In the genomic region with DNA sequence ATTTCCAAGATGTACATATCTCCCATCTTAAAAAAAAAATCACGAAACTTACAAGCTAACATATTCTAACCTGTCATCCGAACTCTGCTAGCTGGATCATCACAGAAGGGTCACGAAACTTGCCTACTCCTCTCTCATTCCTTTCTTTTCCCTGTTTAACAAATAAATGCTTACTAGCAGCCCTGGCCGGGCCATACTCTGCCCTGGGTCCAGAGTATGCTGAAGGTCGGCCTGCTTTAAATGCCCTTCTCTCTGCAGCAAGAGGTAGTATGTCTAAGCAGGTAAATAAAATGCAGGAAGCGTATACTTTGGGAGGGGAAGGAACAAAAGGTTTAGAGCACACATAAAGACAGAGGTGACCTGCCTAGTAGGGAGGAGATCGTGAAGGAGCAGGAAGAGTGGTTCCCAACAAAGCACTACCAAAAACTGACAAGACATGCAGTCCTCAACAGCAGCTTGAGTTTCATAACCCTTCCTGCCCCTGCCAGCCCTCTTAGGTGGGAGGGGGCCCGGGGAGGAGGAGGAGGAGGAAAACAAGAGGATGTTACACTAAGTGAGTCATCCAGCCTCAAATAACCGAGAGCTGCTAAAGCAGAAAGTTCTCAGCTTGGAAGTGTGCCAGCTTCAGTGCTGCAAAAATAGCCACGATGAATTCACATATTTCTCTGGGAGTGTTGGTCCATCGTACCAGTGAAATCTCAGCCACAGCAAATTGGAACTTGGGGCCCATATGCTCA, we compare ENCODE assay signal across 8 mouse cellular contexts. TPM values are rescaled to one million over a fixed set of nuclear protein-coding genes. Genes with fewer than 3 reads are reported as not detected.
DNase-seq lines count a peak whose midpoint lies in the region; ATAC-seq and TF ChIP-seq lines count a peak whose summit lies in the region.

No protein-coding gene starts in this region.

- H3K9ac ChIP-seq in intestine, embryonic 14.5 days (ENCODE audit: low read length): no peak overlapping the region
- no peak overlapping the region for H3K9ac ChIP-seq in intestine, postnatal 0 days (ENCODE audit: low read depth, low read length)
- peak overlapping the region; percentile 52; the same call in 1 of the 2 replicates for H3K9ac ChIP-seq in heart, embryonic 11.5 days (ENCODE audit: low read depth, low read length)

- no peaks in the 10 kb centered on the region for H3K36me3 ChIP-seq in intestine, embryonic 14.5 days (ENCODE audit: control insufficient read depth, insufficient read depth, low read length)
- H3K36me3 ChIP-seq in intestine, postnatal 0 days (ENCODE audit: control insufficient read depth, insufficient read depth): no peaks in the 10 kb centered on the region
- no peaks in the 10 kb centered on the region for H3K36me3 ChIP-seq in heart, embryonic 11.5 days (ENCODE audit: control insufficient read depth, insufficient read depth, low read length)

- H3K4me2 ChIP-seq in intestine, embryonic 14.5 days (ENCODE audit: low read length): no peak overlapping the region
- H3K4me2 ChIP-seq in intestine, postnatal 0 days (replicated peaks; ENCODE audit: low read depth): no peak overlapping the region
- H3K4me2 ChIP-seq in heart, embryonic 11.5 days: no peak overlapping the region

- no peaks in the 10 kb centered on the region for H3K27me3 ChIP-seq in intestine, embryonic 14.5 days (replicated peaks; ENCODE audit: control insufficient read depth, insufficient read depth, low read length)
- H3K27me3 ChIP-seq in intestine, postnatal 0 days (replicated peaks; ENCODE audit: control insufficient read depth, insufficient read depth, low read length): no peaks in the 10 kb centered on the region
- H3K27me3 ChIP-seq in heart, embryonic 11.5 days (ENCODE audit: control insufficient read depth, insufficient read depth, low read length): no peaks in the 10 kb centered on the region

- DNase-seq in intestine, embryonic 14.5 days (ENCODE audit: low spot score): no peak
- DNase-seq in c-Kit-positive CD71-negative TER-119-negative erythroid progenitor cells, embryonic 14.5 days (ENCODE audit: low read depth): peak; percentile 23
- DNase-seq in kidney, postnatal 4 days: peak; percentile 71 to 82
- peak; percentile 71 for DNase-seq in lung, postnatal 14 days
- DNase-seq in embryo, embryonic 10.5 days (ENCODE audit: low spot score): no peak

- no peak for ATAC-seq in intestine, embryonic 14.5 days (replicated peaks; ENCODE audit: low FRiP score, low TSS enrichment, low read depth)
- no peak for ATAC-seq in intestine, postnatal 0 days
- ATAC-seq in heart, embryonic 11.5 days (replicated peaks; ENCODE audit: insufficient number of reproducible peaks, low FRiP score, low TSS enrichment): peak; percentile 50; the same call in 1 of the 2 replicates
- no peak for ATAC-seq in inflammation-experienced regulatory T-cells, adult 6 months

- H3K4me1 ChIP-seq in intestine, embryonic 14.5 days (replicated peaks; ENCODE audit: control insufficient read depth, insufficient read depth, low read length): peaks cover 12% of the 10 kb centered on the region; the same call in 1 of the 2 replicates
- H3K4me1 ChIP-seq in intestine, postnatal 0 days (replicated peaks; ENCODE audit: control insufficient read depth, insufficient read depth, low read length): no peaks in the 10 kb centered on the region
- H3K4me1 ChIP-seq in heart, embryonic 11.5 days (ENCODE audit: control insufficient read depth, insufficient read depth, low read length): peaks cover 13% of the 10 kb centered on the region

- WGBS in intestine, embryonic 14.5 days: 54% methylated on average over 11 of the region's 11 CpGs
- WGBS in intestine, postnatal 0 days: 51% methylated on average over 11 of the region's 11 CpGs
- 42% methylated on average over 11 of the region's 11 CpGs for WGBS in heart, embryonic 11.5 days (ENCODE audit: insufficient replicate concordance)

- no peak overlapping the region for H3K4me3 ChIP-seq in intestine, embryonic 14.5 days (ENCODE audit: low read depth, low read length)
- no peak overlapping the region for H3K4me3 ChIP-seq in intestine, postnatal 0 days (ENCODE audit: low read depth, low read length)
- no peak overlapping the region for H3K4me3 ChIP-seq in heart, embryonic 11.5 days (ENCODE audit: low read depth, low read length)

- no peaks in the 10 kb centered on the region for H3K9me3 ChIP-seq in intestine, embryonic 14.5 days (ENCODE audit: control insufficient read depth, low read length)
- H3K9me3 ChIP-seq in intestine, postnatal 0 days (ENCODE audit: control insufficient read depth): no peaks in the 10 kb centered on the region
- no peaks in the 10 kb centered on the region for H3K9me3 ChIP-seq in heart, embryonic 11.5 days (replicated peaks; ENCODE audit: control insufficient read depth, low read length)

- 0 out of 2 replicates have a peak overlapping the region, but pooled peaks have one; percentile 34 for H3K27ac ChIP-seq in intestine, embryonic 14.5 days (ENCODE audit: low read depth)
- H3K27ac ChIP-seq in intestine, postnatal 0 days (ENCODE audit: low read depth, low read length): no peak overlapping the region
- peak overlapping the region; percentile 66 for H3K27ac ChIP-seq in heart, embryonic 11.5 days (ENCODE audit: low read depth, low read length)

- no peak for TF ChIP-seq CTCF in intestine, postnatal 0 days (IDR thresholded peaks at IDR 0.05; ENCODE audit: low read depth)

RNA-seq across cellular contexts. Expression of a gene that starts 37.1 kb away (rescaled TPM):
- polyA plus RNA-seq in intestine, embryonic 14.5 days (2014; fragmentation: Nextera tagmentation; extraction: Ambion mirVana): 149 and 170 TPM in 2 replicates
- polyA plus RNA-seq in intestine, postnatal 0 days (2015; fragmentation: Nextera tagmentation; extraction: Ambion mirVana): 47.3 and 50.2 TPM in 2 replicates
- 113 and 140 TPM in 2 replicates for polyA plus RNA-seq in heart, embryonic 11.5 days (2014; fragmentation: Nextera tagmentation; extraction: Ambion mirVana)
- polyA plus RNA-seq in inflammation-experienced regulatory T-cells, adult 6 months (2017; shearing (Covaris generic)): 100 to 1,000 TPM in 1 of 3 experiments, 10 to 100 TPM in 2; 80.0 to 127 (median 81.4) TPM

RNA-seq across cellular contexts. Expression of a gene that starts 57.0 kb away (rescaled TPM):
- 23.6 and 25.7 TPM in 2 replicates for polyA plus RNA-seq in intestine, embryonic 14.5 days (2014; fragmentation: Nextera tagmentation; extraction: Ambion mirVana)
- 13.9 TPM in 2 replicates for polyA plus RNA-seq in intestine, postnatal 0 days (2015; fragmentation: Nextera tagmentation; extraction: Ambion mirVana)
- 11.4 and 11.8 TPM in 2 replicates for polyA plus RNA-seq in heart, embryonic 11.5 days (2014; fragmentation: Nextera tagmentation; extraction: Ambion mirVana)
- 10 to 100 TPM in 2 of 3 experiments, 1 to 10 TPM in 1; 8.6 to 21.6 (median 10.3) TPM for polyA plus RNA-seq in inflammation-experienced regulatory T-cells, adult 6 months (2017; shearing (Covaris generic))

Comparison
In these comparisons a context has a peak if more than half of its experiments do, and no peak if none do; other contexts are left out.
1. DNase-seq: peak in c-Kit-positive CD71-negative TER-119-negative erythroid progenitor cells, embryonic 14.5 days (single experiment), kidney, postnatal 4 days (2 of 2) and lung, postnatal 14 days (single experiment); none in intestine, embryonic 14.5 days (single experiment) and embryo, embryonic 10.5 days (single experiment).